Mouse (Mus musculus): Measurements from ENCODE around the gene Cyp27b1.

GRCm38 (mm10) chr10:127058708-127059107, 10.7 kb downstream of the Cyp27b1 start:
- TF ChIP-seq GATA1 (IDR thresholded peaks at IDR 0.05; ENCODE audit: low read length), result no peak
- no peak for TF ChIP-seq TAL1 (IDR thresholded peaks at IDR 0.05; ENCODE audit: low read length)
